Mouse (Mus musculus) B cell, adult 62 days (primary cell): Measurements from ENCODE around the gene Elovl5. TPM values are rescaled to one million over a fixed set of nuclear protein-coding genes. Genes with fewer than 3 reads are reported as not detected.

ENCODE experiments used
- total RNA-seq: library from RNA; stranded (reverse); gene quantifications from 4 replicates; pipeline ENCODE4 v1.2.4, GENCODE M21; 2023

Elovl5 gene
- 60.9 to 69.4 TPM (median 61.3 TPM) in 4 replicates for total RNA-seq

GRCm38 (mm10) chr9:77917074-77917621 lies at the start of gene Elovl5:
Elovl5 (plus strand) TSS chr9:77917364.

Other genes starting within 250 kb of the Elovl5 start
- 35.6 to 41.2 TPM (median 38.8 TPM) in 4 replicates for gene Gclc, start 162.8 kb upstream of the Elovl5 start, total RNA-seq
- gene Gcm1, start 134.6 kb downstream of the Elovl5 start, total RNA-seq: not detected in 4 replicates
- gene Fbxo9, start 191.7 kb downstream of the Elovl5 start, total RNA-seq: 36.0 to 52.2 TPM (median 44.5 TPM) in 4 replicates
- 4.5 to 7.9 TPM (median 4.8 TPM) in 4 replicates for gene Ick, start 191.8 kb downstream of the Elovl5 start, total RNA-seq